Mouse (Mus musculus) retina, embryonic 14.5 days (tissue): ENCODE measurements around the gene Cd63.
A peak's percentile ranks its signal among the peaks of the same experiment; 100 is the strongest.

Experiments used
- DNase-seq: peaks from one replicate; pipeline ENCODE4 v3.0.0-alpha.2; 2015; ENCODE audit warnings: low spot score

Gene Cd63

DNA sequence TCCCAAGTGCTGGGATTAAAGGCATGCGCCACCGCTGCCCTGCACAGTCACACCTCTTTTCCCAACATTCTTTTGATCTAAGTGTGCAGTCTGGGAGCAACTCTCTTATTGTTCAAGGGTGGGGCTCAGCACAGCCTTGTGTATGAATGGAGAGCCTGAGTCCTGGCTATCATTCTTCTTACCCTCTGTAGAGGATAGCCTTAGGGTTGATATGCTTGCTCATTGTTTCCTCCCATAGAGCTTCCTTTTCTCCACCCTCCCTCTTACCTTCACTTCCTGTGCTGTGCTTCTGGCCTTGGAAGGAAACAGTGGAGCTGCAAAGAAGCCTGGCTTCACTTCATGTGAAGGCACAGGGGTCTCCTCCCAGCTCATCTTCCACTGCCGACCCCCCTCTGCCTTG is at the start of gene Cd63:
Gene Cd63 (plus strand): TSS at position 292 of the 400 bp plus-strand sequence.
- no peak for DNase-seq

DNA sequence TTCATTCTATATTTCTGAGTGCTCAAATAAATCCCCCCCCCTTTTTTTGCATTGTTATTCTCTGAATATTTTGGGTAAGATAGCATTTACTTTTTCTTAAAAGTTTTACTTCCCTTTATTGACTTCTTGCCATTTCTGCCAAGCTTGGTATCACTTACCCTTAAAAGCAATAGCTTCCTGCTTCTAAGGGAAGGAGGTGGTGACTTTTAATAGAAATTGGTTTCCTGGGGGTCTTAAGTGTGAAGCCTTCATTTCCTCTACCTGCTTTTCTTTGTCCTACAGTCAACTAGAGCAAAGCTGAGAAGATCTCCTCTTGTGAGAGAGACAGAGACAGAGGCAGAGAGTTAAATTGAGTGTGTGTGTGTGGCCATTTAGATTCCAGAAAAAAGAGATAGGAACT is 39.6 kb upstream of the Cd63 start:
- no peak for DNase-seq

DNA sequence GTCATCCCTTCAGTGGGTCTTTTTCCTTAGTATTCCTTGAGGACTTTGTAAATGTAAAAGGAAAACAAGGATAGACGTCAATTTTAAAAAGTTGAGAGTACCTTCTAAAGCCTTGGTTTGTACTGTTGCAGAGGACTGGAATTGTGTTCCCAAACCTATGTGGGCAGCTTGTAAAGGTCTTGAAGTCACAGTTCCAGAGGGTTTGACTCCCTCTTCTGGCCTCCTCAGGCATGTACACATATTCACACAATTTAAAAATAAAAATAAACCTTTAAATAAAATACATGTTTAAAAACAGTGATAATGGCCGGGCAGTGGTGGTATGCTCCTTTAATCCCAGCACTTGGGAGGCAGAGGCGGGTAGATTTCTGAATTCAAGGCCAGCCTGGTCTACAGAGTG is 34.7 kb upstream of the Cd63 start:
- peak; percentile 25 for DNase-seq

DNA sequence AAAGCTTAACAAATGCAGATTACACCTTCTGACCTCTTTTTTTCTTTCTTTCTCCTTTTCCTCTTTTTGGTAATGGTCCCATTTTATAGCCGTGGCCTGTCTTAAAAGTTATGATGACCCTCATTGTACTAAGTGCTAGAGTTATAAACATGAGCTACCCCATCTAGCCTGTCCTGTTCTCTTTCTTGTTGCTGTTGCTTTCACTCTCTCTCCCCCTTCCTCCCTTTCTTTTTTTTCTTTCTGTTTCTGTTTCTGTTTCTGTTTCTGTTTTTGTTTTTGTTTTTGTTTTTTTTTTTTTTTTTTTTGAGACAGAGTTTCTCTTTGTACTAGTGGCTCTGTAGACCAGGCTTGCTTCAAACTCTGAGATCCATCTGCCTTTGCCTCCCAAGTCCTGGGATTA is 34.3 kb upstream of the Cd63 start:
- no peak for DNase-seq

DNA sequence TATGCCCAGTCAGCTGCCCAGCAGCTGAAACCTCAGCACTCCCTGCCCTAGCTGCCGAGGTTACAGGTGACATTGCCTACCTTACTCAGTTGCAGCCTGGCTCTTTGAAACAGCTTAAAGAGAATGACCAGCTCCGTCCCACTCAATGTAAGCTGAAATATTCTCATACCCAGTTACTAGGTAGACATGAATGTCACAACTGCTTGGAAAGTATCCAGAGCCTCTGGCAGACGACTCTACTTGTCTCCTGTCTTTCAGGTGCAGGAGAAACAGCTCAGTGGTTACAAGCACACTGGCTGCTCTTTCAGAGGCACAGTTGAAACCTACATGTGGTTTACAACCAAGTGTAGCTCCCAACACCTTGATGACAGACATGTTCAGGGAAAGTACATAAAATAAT is 30.4 kb upstream of the Cd63 start:
- no peak for DNase-seq

DNA sequence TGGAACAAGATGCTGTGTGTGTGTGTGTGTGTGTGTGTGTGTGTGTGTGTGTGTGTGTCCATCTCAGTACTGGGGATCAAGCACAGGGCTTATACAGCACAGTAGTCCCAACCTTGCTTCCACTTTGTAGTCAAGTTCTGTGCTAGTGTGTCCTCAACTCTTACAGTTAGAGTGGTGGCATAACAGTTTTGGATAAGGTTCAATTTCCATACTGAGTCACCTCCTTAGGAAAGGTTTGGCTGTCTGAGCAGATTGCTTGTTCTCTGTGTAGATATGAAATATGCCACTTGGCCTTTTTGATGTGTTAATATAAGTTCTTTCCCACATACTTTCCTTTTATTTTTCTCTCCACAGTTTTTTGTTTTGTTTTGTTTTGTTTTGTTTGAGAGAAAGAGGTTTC is 22.5 kb upstream of the Cd63 start:
- DNase-seq: no peak

DNA sequence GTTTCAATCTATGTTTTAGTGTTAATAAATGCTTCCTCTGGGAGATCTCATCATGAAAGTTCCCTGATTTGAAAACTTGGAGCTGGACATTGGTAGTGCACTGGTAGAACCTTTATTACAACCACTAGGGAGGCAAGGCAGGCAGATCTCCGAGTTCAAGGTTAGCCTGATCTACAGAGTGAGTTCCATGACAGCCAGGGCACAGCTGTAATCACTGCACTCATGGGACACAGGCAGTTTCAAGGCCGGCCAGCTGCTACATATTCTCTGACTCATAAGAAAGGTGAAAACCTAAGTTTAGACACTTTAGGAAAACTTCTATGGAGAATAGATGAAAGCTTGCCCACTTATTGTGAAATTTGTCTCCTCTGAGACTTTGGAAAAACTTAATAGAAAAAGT is 22.0 kb upstream of the Cd63 start:
- DNase-seq: no peak

DNA sequence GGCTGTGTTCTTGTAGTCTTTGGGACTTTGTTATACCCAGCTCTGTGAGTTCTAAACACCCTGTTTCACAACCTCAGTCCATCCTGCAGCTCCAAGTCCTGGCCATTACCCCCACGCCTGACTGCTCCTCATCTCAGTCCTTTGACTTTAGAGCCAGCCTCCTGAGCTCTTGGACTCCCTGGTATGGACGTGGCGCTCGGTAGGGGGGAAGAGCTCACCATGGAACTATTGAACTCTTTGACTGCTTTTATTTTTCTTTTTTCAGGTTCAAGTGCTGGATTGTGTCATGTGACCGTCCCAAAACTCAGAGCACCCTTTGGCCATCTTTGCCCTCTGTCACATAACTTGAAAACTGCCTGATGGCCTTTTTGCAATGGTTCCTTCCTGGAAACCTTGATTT is 18.7 kb upstream of the Cd63 start:
- DNase-seq: no peak

DNA sequence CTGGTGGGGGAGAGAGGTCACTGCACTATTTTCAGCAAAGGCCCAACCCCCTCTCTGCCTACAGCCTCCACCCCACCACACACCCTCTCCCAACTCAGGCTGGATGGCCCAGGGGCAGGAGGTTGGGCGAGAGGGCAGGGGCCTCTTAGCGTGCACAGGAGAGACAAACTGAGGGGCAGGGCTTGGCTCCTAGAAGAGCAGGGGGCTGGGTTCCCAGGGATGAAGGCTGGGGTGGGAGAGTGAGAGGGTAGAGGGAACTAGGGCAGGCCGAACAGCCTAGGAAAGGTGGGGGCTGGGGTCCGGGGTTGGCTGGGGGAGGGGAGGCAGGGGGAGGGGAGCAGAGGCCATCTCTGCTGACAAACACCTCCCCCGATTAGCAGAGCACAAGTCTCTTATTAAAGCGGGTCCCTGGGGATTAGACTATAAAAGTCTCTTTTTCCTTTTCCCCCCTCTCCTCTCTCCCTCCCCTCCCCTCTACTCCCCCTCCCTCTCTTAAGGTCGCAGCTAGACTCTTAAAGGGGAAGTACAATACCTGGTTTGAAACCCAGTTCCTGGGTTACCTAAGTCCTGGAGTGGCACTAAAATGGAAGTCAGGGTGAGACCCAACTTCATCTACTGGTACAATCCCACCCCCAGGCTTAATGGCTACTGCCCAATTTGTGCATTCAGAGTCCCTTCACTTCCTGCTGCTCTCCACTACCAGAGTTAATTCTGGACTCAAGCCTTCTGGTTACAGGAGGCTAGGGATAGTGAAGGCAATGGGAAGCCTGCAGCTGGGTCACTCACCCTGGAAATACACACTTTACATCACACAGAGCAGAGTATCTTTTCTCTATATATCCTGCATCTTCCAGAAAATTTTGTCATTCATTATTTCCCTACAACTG is 11.6 kb upstream of the Cd63 start:
- peak; percentile 83 for DNase-seq

DNA sequence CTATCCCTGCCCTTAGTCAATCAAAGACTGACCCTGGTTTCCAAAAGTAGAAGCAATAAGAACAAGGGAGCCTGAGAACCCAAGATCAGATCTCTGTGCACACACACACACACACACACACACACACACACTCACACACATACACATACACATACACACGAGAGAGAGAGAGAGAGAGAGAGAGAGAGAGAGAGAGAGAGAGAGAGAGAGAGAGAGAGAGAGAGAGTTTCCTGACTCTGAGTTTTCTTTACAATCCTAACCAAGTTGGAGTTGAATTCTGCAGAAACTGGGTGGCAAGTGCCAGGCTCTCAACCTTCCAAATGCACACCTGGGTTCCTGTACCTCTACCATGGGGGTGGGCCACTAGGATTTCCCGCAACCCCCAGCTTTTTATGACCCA is 10.9 kb upstream of the Cd63 start:
- no peak for DNase-seq

DNA sequence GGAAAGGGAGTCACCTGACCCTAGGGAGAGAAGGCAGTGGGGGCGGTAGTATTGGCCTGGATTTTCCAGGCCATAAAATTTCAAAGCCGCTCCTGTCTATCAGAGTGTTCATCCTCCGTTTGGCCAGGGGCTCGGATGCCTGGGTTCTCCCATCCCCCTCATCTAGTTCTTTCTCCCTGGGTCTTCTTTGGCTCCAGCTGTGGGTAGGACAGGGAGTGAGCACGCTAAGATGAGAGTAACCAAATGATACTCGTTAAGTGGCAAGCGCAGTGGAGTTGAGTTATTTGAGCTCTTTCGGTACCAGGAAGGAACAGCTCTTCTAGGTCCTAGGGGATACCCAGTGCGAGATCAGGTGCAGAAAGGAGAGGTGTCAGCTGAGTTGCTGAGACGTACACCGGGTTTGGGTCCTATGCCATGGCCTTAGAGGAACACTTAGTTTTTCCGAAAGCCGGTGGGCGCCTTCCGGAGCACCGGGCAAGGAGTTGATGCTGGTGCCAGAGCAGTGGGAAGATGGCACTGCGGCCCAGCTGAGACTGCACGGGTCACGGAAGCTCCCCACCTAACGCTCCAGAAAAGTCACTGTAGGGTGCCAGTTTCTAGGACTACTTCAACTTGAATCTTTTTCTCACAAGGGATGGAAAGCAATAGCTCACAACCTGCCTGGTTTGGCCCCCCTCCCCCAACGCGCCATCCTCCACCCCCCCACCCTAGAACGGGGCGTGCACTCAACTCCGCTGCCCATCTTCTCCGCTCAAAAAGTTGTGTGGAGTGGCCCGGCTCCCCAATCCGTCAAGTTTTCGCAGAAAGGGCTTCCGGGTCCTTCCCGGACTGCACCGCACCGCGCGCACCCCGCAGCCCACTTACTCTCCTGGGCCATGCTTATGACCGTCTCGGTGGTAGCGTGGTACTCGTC is 10.2 kb upstream of the Cd63 start:
- peak; percentile 32 for DNase-seq

DNA sequence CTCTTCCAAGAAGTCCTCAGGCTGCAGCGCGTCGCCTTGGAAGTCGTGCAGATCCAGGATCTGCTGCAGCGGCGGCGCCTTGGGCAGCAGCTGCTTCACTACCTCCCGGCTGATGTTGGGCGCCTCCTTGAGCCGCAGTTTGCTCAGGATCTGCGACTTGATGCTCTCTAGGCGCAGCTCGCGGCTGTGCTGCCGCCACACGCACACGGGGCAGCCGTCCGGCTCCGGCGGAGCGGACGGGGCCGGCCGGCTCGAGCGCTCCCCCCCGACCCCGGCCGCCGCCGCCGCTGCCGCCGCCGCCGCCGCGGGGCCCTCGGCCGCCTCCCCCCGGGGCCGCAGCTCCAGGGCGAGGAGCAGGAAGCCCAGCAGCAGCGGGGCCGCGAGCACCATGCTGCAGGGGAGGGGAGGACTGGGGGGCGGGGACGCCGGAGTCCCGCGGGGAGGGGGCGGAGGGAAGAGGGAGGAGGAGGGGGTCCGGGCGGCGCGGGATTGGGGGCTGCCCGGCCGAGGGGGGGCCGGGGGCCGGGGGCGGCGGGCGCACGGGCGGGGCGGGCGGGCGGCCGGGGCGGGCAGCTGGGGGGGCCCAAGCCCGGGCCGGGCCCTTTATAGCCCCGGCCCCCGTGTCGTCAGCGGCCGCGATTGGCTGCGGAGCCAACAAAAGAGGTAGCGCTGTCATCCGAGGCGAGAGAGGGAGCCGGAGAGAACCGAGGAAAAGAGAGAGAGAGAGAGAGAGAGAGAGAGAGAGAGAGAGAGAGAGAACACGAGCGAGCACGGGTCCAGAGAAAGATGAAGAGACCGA is 9.3 kb upstream of the Cd63 start, which contains the start of gene Gdf11:
Gene Gdf11 (minus strand): TSS at position 423 of the 799 bp plus-strand sequence.
- peak; percentile 84 for DNase-seq

DNA sequence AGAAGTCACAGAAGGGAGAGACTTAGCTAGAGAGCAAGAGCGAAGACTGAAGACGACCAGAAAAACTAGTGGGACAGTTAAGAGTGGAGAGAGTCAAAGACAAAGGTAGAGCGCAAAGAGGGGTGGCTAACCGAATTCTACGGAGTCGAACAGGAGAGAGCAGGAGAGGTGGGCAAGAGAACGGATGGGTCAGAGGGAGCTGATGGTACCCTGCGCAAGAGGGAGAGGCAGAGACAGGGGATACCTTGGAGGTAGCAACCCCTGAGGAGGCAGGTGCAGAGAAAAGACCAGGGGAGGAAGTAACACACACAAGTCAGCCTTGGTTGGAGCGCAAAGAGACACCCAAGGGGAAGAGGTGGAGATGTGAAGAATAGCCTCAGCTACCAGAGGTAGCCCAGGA is 8.5 kb upstream of the Cd63 start:
- DNase-seq: no peak

DNA sequence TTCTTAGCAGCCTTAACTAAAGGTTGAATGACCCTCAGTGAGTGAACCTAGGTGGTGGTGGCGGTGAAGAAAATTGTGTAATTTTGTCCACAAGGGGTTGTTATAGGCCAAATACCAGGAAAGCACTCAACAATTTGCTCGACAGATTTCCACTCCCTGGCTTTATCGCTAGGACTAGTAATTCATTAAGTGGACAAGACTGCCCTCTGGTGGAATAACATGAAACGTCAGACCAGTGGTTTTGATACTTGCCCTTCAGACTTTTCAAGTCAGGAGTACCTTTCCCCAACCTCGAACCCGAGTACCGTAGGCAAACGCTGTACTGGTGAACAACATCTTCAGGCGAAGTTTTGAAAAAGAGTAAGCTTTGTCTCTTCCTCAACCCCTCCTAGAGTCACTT is 5.4 kb upstream of the Cd63 start:
- DNase-seq: peak; percentile 99

DNA sequence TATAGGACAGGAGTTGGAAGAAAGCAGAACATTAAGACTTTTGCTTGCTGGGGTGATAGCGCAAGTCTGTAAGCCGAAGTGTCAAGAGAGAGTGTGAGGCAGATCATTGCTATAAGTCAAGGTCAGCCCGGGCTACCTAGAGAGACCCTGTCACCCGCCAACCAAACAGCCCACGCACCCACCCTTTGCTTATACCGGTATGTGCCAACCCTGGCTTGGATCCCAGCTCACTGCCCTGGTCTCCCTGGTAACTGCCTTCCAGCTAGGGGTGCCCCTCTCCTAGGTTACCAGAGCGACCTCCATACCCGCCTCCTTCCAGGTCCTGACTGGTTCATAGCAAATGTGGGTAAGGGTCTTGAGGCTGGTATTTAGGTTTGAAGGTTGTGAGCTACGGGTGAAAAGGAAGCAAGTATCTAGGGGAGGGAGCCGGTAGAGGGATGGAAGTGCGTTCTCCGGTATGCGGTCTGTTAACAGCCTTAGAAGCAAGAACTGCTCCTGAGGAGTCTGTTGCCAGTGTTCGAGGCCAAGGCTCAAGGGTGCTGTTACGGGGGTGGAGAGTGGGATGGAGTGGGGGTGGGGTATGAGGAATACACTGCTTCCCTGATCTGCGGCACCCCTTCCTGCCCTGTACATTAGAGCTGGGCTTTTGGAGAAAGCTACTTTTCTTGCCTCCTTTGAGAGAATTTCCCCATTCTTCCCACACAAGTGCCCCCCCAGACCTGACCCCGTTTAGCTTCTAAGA is 4.7 kb upstream of the Cd63 start:
- DNase-seq: no peak

DNA sequence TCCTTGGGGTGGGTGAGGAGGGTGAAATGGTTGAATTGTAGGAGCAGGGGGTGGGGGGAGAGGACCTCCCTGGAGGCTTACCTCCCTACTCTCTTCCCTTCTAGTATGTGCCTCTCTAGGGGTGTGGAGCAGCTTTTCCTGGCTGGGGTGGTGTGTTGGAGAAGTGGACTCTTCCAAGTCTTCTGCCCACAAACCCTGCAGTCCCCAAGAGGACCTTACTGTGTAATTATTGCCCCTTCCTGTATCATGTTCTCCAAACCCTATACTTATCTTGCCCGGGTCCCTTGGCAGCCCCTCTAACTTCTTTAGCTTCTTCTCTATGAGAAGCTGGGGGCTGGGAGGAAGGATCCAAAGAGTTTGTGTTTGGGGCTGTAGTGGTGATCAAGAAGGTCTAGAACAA is 4.0 kb upstream of the Cd63 start:
- no peak for DNase-seq

DNA sequence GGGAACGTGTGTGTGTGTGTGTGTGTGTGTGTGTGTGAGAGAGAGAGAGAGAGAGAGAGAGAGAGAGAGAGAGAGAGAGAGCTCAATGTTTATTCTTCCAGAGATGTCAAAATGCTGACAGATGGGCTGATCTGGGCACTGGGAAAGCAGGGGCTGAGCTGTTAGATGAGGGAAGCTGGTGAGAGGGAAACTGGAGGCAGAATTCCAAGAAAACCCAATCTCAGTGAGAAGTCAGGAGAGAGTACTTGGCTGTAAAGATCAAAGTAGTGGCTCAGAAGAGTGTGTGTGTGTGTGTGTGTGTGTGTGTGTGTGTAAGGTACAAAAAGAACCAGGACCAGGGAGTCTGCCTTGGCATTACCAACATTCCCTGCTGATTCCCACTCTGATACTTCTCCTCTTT is 3.3 kb upstream of the Cd63 start:
- DNase-seq: no peak

DNA sequence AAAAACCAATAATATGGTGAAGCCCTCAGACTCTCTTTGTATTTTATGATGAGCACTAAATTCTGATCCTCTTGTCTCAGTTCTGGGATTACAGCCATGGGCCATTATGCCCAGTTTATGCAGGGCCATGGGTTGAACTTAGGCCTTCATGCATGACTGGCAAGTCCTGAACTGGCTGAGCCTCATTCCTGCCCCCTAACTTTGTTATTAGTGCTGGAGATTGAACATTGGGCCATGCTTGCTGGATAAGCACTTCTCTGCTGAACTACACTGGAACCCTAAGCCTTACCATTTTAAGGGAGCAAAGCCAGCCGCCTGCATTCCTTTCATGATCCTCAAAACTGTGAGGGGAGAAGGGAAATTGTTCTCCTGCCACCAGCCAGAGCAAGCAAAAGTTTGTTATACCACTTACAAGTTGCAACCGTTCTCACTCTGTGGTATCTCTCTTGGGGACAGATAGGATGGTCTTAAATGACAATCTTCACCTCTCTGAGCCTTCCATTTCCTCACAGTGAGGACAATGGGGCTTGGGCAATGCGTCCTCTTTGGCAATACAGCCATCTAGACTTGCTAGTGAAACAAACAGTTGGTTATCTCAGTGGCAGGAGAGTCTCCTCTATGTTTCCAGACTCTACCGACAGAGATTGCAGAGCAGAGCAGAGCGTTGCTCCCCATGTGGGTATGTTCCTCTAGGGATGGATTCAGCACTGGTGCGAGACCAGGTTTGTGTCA is 864 bp upstream of the Cd63 start:
- no peak for DNase-seq

DNA sequence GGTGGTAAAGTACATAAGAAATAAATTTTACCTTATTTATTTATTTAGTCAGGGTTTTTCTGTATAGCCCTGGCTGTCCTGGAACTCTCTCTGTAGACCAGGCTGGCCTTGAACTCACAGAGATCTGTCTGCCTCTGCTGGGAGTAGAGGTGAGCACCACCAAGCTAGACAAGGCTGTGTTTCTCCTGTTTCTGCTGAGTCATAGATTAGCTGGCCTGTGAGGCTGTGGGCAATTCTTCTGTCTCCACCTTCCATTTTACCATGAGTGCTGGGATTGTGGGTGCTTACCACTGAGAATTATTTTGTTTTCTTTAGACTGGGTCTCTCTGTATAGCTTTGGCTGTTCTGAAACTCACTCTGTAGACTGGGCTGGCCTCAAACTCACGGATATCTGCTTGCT is 620 bp downstream of the Cd63 start:
- DNase-seq: no peak

DNA sequence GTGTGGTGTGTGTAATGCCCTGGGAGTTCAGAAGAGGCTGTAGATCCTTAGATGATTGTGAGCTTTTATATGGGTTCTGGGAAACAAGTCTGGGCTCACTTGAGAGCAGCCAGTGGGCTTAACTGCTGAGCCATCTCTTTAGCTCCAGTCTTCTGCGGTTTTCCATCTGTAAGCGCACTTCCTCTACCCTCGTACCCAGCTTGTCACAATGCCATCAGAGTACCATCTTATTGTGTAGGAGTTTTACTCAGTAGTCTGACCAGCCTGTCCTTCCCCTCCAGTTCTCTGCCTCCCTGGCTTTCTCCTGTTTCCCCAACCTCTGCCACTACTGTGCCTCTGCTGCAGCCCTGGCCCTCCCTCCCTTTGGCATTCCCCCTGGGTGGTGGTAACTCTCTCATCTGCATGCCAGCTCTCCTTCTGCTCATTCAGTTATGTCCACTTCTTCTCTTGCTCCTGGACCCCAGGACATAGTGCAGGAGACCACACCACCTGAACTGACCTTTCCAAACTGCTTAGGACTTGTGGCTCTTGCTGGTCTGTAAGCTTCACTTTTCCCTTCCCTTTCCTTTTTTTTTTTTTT is 1.7 kb downstream of the Cd63 start:
- DNase-seq: no peak
